Mouse (Mus musculus) midbrain, embryonic 12.5 days (tissue): ENCODE measurements around the gene Cltb. TPM values are rescaled to one million over a fixed set of nuclear protein-coding genes. Genes with fewer than 3 reads are reported as not detected.
"Not testable (repeated sequence)": the region's sequence is repeated elsewhere in the genome, so short reads cannot be mapped to it uniquely, and the experiment has no call there.

Source experiments
- ATAC-seq: fragments of 200-750 bp; cut with Nextera tagmentation; 2 replicates; pipeline ENCODE4 v1.8.0; 2017; ENCODE audit warnings: low read depth, moderate TSS enrichment, moderate library complexity; ENCODE audit not compliant: low FRiP score
- H3K27ac ChIP-seq: fragments of 300-500 bp; sonication (generic); replicated peaks from 2 replicates; pipeline ENCODE4 v1.5.1; 2016; ENCODE audit warnings: mild to moderate bottlenecking
- H3K27me3 ChIP-seq: fragments of 300-500 bp; sonication (generic); 2 replicates; pipeline ENCODE4 v1.6.1; 2016; ENCODE audit warnings: mild to moderate bottlenecking
- H3K36me3 ChIP-seq: fragments of 300-500 bp; sonication (generic); 2 replicates; pipeline ENCODE4 v1.6.1; 2016
- H3K4me1 ChIP-seq: fragments of 300-500 bp; sonication (generic); 2 replicates; pipeline ENCODE4 v1.6.1; 2016
- H3K4me2 ChIP-seq: fragments of 300-500 bp; sonication (generic); replicated peaks from 2 replicates; pipeline ENCODE4 v1.6.1; 2016; ENCODE audit warnings: mild to moderate bottlenecking, moderate library complexity
- H3K4me3 ChIP-seq: fragments of 300-500 bp; sonication (generic); 2 replicates; pipeline ENCODE4 v1.5.1; 2016; ENCODE audit warnings: mild to moderate bottlenecking
- H3K9ac ChIP-seq: fragments of 300-500 bp; sonication (generic); replicated peaks from 2 replicates; pipeline ENCODE4 v1.6.1; 2016; ENCODE audit warnings: mild to moderate bottlenecking, moderate library complexity
- H3K9me3 ChIP-seq: fragments of 300-500 bp; sonication (generic); 2 replicates; pipeline ENCODE4 v1.6.1; 2016; ENCODE audit warnings: mild to moderate bottlenecking
- WGBS: fragments of 180-500 bp; shearing (Covaris S2); methylation state at CpG from one replicate; pipeline ENCODE4 v1.1.7; 2016; 5-methylcytosine and 5-hydroxymethylcytosine counted together
- polyA plus RNA-seq: library from polyadenylated mRNA; unstranded; fragments of >200 nt; fragmentation: Nextera tagmentation; extraction: Ambion mirVana; gene quantifications from 2 replicates; pipeline ENCODE4 v1.2.1, GENCODE M21; 2016

The Cltb gene
- 38.8 and 43.5 TPM in 2 replicates for polyA plus RNA-seq

DNA sequence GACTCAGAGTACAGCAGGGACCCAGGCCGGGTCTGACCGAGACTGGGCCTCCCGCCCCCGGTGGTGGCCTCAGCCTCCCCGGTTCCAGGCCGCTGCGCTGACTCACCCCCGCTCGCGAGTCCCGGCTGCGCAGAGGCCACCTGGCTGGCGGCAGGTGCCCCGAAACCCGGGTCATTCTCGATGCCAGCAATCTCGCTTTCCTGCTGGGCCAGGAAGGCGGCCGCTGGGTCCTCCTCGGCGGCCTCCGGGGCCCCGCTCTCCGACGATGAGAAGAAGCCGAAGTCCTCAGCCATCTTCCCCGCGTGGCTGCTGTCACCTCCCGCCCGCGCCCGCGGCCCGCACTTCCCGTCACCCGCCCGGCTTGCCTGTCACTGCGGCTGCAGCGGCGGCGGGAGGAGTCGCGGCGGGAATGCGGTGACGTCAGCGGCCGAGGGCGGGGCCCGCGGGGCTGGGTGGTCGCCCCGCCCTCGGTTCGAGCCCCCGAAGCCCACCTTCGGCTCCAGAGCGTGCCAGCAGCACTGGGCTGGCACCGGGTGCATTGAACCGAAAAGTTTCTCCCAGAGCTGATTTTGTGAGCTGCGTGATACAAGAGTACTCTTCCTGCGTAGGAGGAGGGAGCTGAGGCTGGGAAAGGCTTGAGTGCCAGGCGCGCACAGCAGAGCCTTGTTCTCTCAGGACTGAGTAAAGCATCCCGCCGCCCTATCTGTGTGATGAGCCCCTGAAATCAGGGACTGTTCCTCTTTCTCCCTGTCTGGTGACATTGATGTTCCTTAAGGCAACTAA, at the start of gene Cltb:
Gene Cltb, minus strand, starts transcription at position 373 of the 783 bp plus-strand sequence.
- Histone ChIP-seq H3K27ac (no peak within 1 kb of the TSS), H3K4me3 (peak within 1 kb of the TSS; percentile 54), H3K4me1 (peaks cover 34% of the 10 kb centered on the region), H3K9ac (peak within 1 kb of the TSS; percentile 57), H3K9me3 (no peaks in the 10 kb centered on the region), H3K36me3 (no peaks in the 10 kb centered on the region), H3K27me3 (peaks cover 38% of the 10 kb centered on the region), H3K4me2 (peak within 1 kb of the TSS; percentile 62)
- under 1% methylated on average over 66 of the region's 66 CpGs for WGBS
- peak; percentile 62 for ATAC-seq

DNA sequence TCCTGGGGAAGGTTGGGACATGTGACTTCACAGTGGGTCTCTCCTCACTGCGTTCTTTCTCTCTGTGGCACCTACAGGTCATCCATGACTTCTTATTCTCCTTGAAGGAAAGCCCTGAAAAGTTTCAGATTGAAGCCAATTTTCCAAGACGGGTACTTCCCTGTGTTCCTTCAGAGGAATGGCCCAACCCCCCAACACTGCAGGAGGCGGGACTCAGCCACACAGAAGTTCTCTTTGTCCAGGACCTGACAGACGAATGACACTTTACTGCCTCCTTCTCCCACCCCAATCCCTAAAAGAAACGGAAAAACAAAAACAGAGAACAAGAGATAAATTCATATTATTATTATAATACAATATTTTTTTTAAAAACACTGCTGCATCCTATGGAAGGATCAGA, 49.7 kb upstream of the Cltb start:
- H3K4me3 ChIP-seq = no peak overlapping the region
- no peaks in the 10 kb centered on the region for H3K9me3 ChIP-seq
- 74% methylated on average over 5 of the region's 5 CpGs for WGBS
- no peak overlapping the region for H3K4me2 ChIP-seq
- no peaks in the 10 kb centered on the region for H3K27me3 ChIP-seq
- H3K4me1 ChIP-seq = no peaks in the 10 kb centered on the region
- no peak overlapping the region for H3K27ac ChIP-seq
- H3K9ac ChIP-seq = no peak overlapping the region
- peaks cover 81% of the 10 kb centered on the region for H3K36me3 ChIP-seq
- no peak for ATAC-seq

DNA sequence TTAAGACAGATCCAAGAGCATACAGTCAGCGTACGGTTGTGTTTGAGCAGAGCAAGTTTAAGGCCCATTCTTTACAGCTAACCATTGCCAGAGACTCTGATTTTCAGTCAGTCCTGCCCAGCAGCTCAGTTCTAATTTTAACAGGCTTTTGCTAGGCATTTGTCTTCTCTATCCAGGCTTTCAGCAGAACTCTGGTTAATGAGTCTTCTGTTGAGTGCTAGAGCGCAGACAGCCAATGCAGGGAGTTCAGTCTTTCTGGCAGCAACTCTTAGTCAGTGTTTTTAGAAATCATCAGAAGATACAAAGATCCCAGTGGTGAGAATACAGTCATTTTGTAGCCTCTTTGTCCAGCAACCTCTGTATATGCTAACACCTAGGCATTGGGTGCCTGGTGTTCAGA, 39.3 kb upstream of the Cltb start:
- WGBS = 97% methylated on average over 3 of the region's 3 CpGs
- H3K36me3 ChIP-seq = peaks cover 94% of the 10 kb centered on the region
- ATAC-seq = no peak

DNA sequence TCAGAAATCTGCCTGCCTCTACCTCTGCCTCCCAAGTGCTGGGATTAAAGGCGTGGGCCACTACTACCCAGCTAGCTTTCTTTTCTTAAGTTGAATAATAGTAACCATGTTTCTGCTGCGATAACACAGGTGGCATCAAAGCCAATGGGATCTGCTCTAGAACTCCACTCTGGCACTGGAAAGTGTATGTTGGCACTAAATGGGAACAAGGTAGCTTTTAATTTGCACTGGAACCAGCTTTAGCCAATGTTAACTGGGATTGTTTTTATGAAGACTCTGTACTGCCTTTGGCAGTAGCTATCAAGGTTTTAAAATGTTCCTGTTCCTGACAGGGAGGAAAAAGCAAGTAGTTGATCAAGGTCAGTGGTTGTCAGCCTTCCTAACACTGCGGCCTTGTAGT, 23.9 kb upstream of the Cltb start:
- no peaks in the 10 kb centered on the region for H3K9me3 ChIP-seq
- no peak overlapping the region for H3K4me2 ChIP-seq
- H3K4me3 ChIP-seq = no peak overlapping the region
- 96% methylated on average over 3 of the region's 3 CpGs for WGBS
- no peak overlapping the region for H3K27ac ChIP-seq
- no peak overlapping the region for H3K9ac ChIP-seq
- H3K4me1 ChIP-seq = no peaks in the 10 kb centered on the region
- no peaks in the 10 kb centered on the region for H3K27me3 ChIP-seq
- no peak for ATAC-seq
- peaks cover 42% of the 10 kb centered on the region for H3K36me3 ChIP-seq

More for the DNA sequence above, 39.3 kb upstream of the Cltb start:
- Histone ChIP-seq H3K27ac (no peak overlapping the region), H3K27me3 (no peaks in the 10 kb centered on the region), H3K4me2 (no peak overlapping the region), H3K9ac (no peak overlapping the region), H3K4me3 (no peak overlapping the region), H3K4me1 (no peaks in the 10 kb centered on the region), H3K9me3 (no peaks in the 10 kb centered on the region)

DNA sequence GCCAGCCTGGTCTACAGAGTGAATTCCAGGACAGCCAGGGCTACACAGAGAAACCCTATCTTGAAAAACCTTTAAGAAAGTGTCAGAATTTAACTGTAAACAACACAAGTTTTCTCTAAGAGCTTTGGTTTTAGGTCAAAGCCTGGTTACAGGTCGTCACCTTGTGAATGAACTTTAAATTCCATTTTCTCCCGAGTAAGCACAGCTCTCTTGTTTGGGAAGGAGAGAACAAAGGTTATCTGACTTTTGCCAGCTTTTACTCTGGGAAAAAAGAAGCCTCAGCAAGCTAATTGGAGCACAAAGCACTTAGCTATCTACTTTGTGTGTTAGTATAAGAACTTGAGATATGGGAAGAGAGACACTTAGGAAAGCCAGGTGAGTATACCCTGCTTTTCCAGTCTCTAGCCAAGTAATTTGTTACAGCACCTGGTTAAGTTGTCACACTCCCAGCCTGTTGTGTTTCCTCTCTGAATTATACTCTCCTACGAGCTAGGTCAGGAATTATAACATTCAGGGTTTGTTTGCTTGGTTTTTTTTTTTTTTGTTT, 21.7 kb upstream of the Cltb start:
- peaks cover 23% of the 10 kb centered on the region for H3K36me3 ChIP-seq
- no peak overlapping the region for H3K4me3 ChIP-seq
- no peaks in the 10 kb centered on the region for H3K9me3 ChIP-seq
- no peaks in the 10 kb centered on the region for H3K4me1 ChIP-seq
- H3K4me2 ChIP-seq = no peak overlapping the region
- 83% methylated on average over 3 of the region's 3 CpGs for WGBS
- no peaks in the 10 kb centered on the region for H3K27me3 ChIP-seq
- H3K9ac ChIP-seq = no peak overlapping the region
- ATAC-seq = no peak
- H3K27ac ChIP-seq = no peak overlapping the region

DNA sequence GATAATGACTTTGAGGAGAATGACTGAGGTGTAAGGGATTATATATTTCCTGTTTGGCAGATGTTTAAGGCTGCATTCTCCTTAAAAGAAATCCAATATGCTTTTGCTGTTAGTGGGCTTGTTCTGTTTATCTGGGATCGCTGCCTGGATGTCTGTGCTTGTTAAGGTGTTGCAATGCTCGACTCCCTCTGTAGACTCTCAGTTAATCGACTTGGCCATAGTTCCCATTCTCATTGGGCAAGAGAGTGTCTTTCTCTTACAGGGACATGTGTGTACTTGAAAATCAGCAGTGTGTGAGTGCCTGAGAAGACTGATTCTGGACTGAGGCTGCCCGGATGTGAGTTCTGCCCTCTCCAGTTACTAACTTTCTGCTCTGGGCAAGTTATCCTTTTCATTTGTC, 18.0 kb upstream of the Cltb start:
- no peak overlapping the region for H3K27ac ChIP-seq
- ATAC-seq = no peak
- H3K9ac ChIP-seq = no peak overlapping the region
- no peak overlapping the region for H3K4me2 ChIP-seq
- peaks cover 9% of the 10 kb centered on the region; the same call in 1 of the 2 replicates for H3K36me3 ChIP-seq
- 0 out of 2 replicates have a peak, but pooled peaks cover 1% of the 10 kb centered on the region for H3K4me1 ChIP-seq
- WGBS = 95% methylated on average over 4 of the region's 4 CpGs
- H3K9me3 ChIP-seq = no peaks in the 10 kb centered on the region
- H3K4me3 ChIP-seq = no peak overlapping the region
- H3K27me3 ChIP-seq = no peaks in the 10 kb centered on the region

DNA sequence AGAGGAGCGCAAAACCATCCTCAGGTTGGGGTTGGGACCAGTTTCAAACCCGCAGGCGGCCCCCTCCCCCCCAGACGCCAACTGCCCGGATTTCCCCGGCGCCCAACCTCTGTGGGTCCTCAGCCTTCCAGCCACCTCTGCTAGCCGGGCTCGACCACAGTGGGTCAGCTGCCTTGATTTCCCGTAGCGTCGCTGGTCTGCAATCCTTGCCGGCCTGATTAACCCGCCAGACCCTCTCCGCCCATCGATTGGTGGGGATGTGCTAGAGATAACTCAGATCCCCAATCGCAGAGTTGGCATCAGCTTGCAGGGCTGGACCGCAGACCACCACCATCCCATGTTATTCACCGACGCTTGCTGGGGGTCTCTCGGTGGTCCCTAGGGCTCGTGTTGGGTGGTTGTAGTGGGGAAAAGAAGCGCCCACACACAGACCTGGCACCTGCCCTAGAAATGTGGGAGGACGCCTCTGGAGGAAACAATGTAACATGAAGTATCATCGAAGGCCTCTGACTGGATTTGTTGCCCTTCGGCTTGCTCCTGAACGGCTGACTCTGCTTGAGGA, 10.9 kb upstream of the Cltb start:
- peak overlapping the region; percentile 78 for H3K4me2 ChIP-seq
- ATAC-seq = peak; percentile 53
- WGBS = 2% methylated on average over 26 of the region's 27 CpGs
- H3K36me3 ChIP-seq = no peaks in the 10 kb centered on the region
- H3K27ac ChIP-seq = peak overlapping the region; percentile 84
- peak overlapping the region; percentile 90 for H3K4me3 ChIP-seq
- no peaks in the 10 kb centered on the region for H3K9me3 ChIP-seq
- H3K9ac ChIP-seq = peak overlapping the region; percentile 94
- peaks cover 16% of the 10 kb centered on the region for H3K4me1 ChIP-seq
- H3K27me3 ChIP-seq = peaks cover 8% of the 10 kb centered on the region; the same call in 1 of the 2 replicates

DNA sequence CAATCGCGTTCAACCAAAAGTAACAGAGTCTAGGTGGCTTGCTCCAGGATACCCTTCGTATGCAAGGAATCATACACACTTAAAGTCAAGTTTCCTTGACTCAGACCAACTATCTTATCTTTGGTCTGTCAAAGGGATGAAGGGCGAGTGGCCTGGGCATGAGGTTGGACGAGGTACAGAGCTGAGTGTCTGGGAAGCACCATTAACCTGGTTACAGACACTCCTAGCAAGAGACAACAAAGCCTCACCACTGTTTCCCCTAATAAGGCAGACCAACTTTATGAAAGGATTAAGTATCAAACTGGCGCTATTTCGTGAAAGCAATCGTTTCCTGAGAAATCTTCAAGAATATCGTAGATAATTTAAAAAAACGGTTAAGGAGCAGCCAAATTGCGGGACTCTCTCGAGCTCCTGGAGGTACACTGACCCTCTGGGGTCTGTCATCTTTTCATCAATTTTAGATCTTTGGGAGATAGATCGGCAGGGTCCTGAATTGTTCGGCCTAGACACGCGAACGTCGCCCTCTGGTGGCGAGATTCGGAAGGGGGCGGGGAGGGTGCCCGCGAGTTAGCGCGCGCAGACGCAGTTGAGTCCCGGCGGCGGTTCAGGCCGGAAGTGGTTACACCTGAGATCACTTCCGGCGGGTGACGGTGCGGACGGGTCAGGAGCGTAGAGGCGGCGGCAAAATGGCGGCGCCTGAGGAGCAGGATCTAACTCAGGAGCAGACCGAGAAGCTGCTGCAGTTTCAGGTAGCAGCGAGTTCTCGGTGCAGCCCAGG, 10.2 kb upstream of the Cltb start, which contains the start of gene Faf2:
Gene Faf2, plus strand, starts transcription at position 630 of the 778 bp plus-strand sequence.
- Histone ChIP-seq H3K9me3 (no peaks in the 10 kb centered on the region), H3K27me3 (peaks cover 10% of the 10 kb centered on the region; the same call in 1 of the 2 replicates), H3K4me3 (peak within 1 kb of the TSS; percentile 90), H3K36me3 (no peaks in the 10 kb centered on the region), H3K9ac (peak within 1 kb of the TSS; percentile 94), H3K4me2 (peak within 1 kb of the TSS; percentile 78), H3K4me1 (peaks cover 16% of the 10 kb centered on the region), H3K27ac (peak within 1 kb of the TSS; percentile 84)
- ATAC-seq = peak; percentile 97
- WGBS = 12% methylated on average over 43 of the region's 44 CpGs

DNA sequence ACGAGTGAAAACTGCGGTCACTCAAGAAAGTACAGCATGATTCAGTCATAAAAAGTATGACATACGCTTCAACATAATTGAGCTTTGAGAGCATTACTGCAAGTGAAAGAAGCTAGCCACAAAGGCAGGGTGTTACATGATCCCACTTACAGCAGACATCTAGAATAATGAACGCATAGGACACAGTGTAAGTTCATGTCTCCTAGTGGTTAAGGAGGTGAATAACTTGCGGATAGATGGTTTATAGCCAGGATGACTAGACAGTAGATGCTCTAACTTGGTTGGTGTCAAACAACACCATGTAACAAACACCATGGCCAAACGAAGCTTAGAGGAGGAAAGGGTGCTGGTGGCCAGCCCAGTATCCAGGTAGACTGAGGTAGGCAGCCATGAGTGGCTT, 5.9 kb upstream of the Cltb start:
- no peak for ATAC-seq
- Histone ChIP-seq H3K4me1 (no peaks in the 10 kb centered on the region), H3K4me3 (no peak overlapping the region)

DNA sequence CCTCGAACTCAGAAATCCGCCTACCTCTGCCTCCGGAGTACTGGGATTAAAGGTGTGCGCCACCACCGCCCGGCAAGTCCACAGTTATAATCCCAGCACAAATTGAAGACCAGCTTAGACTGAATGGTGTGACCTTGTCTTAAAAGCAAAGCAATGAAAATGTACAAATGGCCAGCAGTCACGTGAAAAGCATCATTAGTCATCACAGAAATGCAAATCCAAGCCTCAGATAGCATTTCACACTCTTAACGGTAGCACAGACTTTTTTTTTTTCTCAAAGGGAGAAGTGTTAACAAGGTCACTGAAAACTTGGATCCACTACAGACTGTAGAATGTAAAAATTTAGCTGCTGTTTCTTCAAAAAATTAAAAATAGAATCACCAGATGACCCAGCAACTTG, 5.2 kb upstream of the Cltb start:
- ATAC-seq = no peak
- H3K27ac ChIP-seq = no peak overlapping the region

More for the DNA sequence above, 5.9 kb upstream of the Cltb start:
- Histone ChIP-seq H3K9me3 (no peaks in the 10 kb centered on the region), H3K36me3 (no peaks in the 10 kb centered on the region), H3K27ac (no peak overlapping the region), H3K27me3 (peaks cover 10% of the 10 kb centered on the region; the same call in 1 of the 2 replicates), H3K9ac (no peak overlapping the region), H3K4me2 (no peak overlapping the region)
- WGBS = 75% methylated on average over 6 of the region's 6 CpGs

DNA sequence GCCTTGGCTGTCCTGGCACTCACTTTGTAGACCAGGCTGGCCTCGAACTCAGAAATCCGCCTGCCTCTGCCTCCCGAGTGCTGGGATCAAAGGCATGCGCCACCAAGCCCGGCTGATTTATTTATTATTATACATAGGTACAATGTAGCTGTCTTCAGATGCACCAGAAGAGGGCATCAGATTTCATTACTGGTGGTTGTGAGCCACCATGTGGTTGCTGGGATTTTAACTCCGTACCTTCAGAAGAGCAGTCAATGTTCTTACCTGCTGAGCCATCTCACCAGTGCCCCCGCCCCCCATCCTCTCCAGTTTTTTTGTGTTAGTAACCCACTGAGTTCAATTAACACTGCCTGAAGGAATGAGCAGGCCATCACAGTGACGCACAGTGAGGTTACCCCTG, 2.0 kb upstream of the Cltb start:
- not testable (repeated sequence) for ATAC-seq, H3K4me3 ChIP-seq, H3K4me2 ChIP-seq, H3K9me3 ChIP-seq, H3K9ac ChIP-seq, H3K36me3 ChIP-seq, H3K27ac ChIP-seq
- Histone ChIP-seq H3K27me3 (peaks cover 29% of the 10 kb centered on the region), H3K4me1 (peaks cover 32% of the 10 kb centered on the region)
- WGBS = 83% methylated on average over 8 of the region's 8 CpGs

More for the DNA sequence above, 5.2 kb upstream of the Cltb start:
- no peak overlapping the region for H3K9ac ChIP-seq
- peaks cover 10% of the 10 kb centered on the region; the same call in 1 of the 2 replicates for H3K27me3 ChIP-seq
- WGBS = 83% methylated on average over 8 of the region's 8 CpGs
- peaks cover 5% of the 10 kb centered on the region; the same call in 1 of the 2 replicates for H3K4me1 ChIP-seq
- no peaks in the 10 kb centered on the region for H3K9me3 ChIP-seq
- no peak overlapping the region for H3K4me2 ChIP-seq
- no peak overlapping the region for H3K4me3 ChIP-seq
- no peaks in the 10 kb centered on the region for H3K36me3 ChIP-seq
